Mouse (Mus musculus) MEL (cell line): ENCODE results near the gene Lims1. TPM values are rescaled to one million over a fixed set of nuclear protein-coding genes. Genes with fewer than 3 reads are reported as not detected.

Experiments
- DNase-seq: peaks from one replicate; pipeline ENCODE4 v3.0.0; 2011; ENCODE audit warnings: low read depth, low spot score
- H3K27ac ChIP-seq: 2 replicates; pipeline ENCODE4 v1.5.1; 2012; ENCODE audit warnings: low read depth, mild to moderate bottlenecking, control low read depth, low read length, moderate library complexity; ENCODE audit not compliant: control insufficient read depth
- H3K27me3 ChIP-seq, 2 experiments: fragments of 150-350 bp in 1 of 2; sonication (generic) in 1 of 2; 2 replicates each; pipeline ENCODE4 v1.6.1; 2012; ENCODE audit warnings: low read length in 2 of 2, mild to moderate bottlenecking in 2 of 2, improper control_type of control experiment in 1 of 2, moderate library complexity in 1 of 2; ENCODE audit not compliant: insufficient read depth in 2 of 2, control insufficient read depth in 1 of 2
- H3K36me3 ChIP-seq, 2 experiments: 2 replicates each; pipeline ENCODE4 v1.6.1; 2012 to 2014; ENCODE audit warnings: low read length in 2 of 2, improper control_type of control experiment in 1 of 2, inconsistent platforms in 1 of 2, mild to moderate bottlenecking in 1 of 2; ENCODE audit not compliant: insufficient read depth in 2 of 2, control insufficient read depth in 1 of 2
- H3K4me1 ChIP-seq, 2 experiments: fragments of 150-350 bp in 1 of 2; sonication (generic) in 1 of 2; 2 replicates each; pipeline ENCODE4 v1.6.1; 2012; ENCODE audit warnings: low read length in 2 of 2, improper control_type of control experiment in 1 of 2, mild to moderate bottlenecking in 1 of 2; ENCODE audit not compliant: insufficient read depth in 2 of 2, control insufficient read depth in 1 of 2
- H3K4me3 ChIP-seq, 2 experiments: fragments of 150-350 bp in 1 of 2; sonication (generic) in 1 of 2; 2 replicates each; pipeline ENCODE4 v1.5.1; 2012; ENCODE audit warnings: low read depth in 2 of 2, low read length in 2 of 2, mild to moderate bottlenecking in 2 of 2, moderate library complexity in 2 of 2, control low read depth in 1 of 2, improper control_type of control experiment in 1 of 2; ENCODE audit not compliant: control insufficient read depth in 1 of 2, insufficient read depth in 1 of 2
- H3K79me2 ChIP-seq: 2 replicates; pipeline ENCODE4 v1.6.1; 2012; ENCODE audit warnings: mild to moderate bottlenecking, low read length, moderate library complexity; ENCODE audit not compliant: control insufficient read depth, poor library complexity, insufficient read depth
- H3K9ac ChIP-seq: 2 replicates; pipeline ENCODE4 v1.6.1; 2012; ENCODE audit warnings: low read depth, mild to moderate bottlenecking, control low read depth, low read length, moderate library complexity; ENCODE audit not compliant: control insufficient read depth, poor library complexity, severe bottlenecking
- H3K9me3 ChIP-seq: fragments of 150-350 bp; sonication (generic); replicated peaks from 2 replicates; pipeline ENCODE4 v1.6.1; 2012; ENCODE audit warnings: mild to moderate bottlenecking, low read length, improper control_type of control experiment, moderate library complexity; ENCODE audit not compliant: insufficient read depth
- CTCF ChIP-seq, 3 experiments: IDR thresholded peaks in 2 of 3; conservative IDR thresholded peaks in 1 of 3; 2 replicates each; pipeline ENCODE4 v1.5.1; 2011 to 2012; ENCODE audit warnings: low read length in 3 of 3, low read depth in 2 of 3, mild to moderate bottlenecking in 2 of 3, improper control_type of control experiment in 1 of 3, inconsistent platforms in 1 of 3, mixed read lengths in 1 of 3, moderate library complexity in 1 of 3; ENCODE audit not compliant: control insufficient read depth in 1 of 3, insufficient read depth in 1 of 3, poor library complexity in 1 of 3, severe bottlenecking in 1 of 3
- ELF1 ChIP-seq: IDR thresholded peaks from 2 replicates; pipeline ENCODE4 v1.6.1; 2014; ENCODE audit warnings: low read depth, mild to moderate bottlenecking, inconsistent platforms, low read length, improper control_type of control experiment, moderate library complexity
- ETS1 ChIP-seq: IDR thresholded peaks from 2 replicates; pipeline ENCODE4 v1.6.1; 2012; ENCODE audit warnings: low read depth, mild to moderate bottlenecking, inconsistent platforms, low read length, improper control_type of control experiment, moderate library complexity
- JUND ChIP-seq: IDR thresholded peaks from 2 replicates; pipeline ENCODE4 v1.6.1; 2011; ENCODE audit warnings: low read depth, mild to moderate bottlenecking, improper control_type of control experiment, low read length
- MAFK ChIP-seq: IDR thresholded peaks from 2 replicates; pipeline ENCODE4 v1.6.1; 2011; ENCODE audit warnings: low read depth, mild to moderate bottlenecking, low read length, improper control_type of control experiment, borderline replicate concordance
- POLR2A ChIP-seq, 2 experiments: IDR thresholded peaks; 2 replicates each; pipeline ENCODE4 v1.6.1; 2011 to 2012; ENCODE audit warnings: low read length in 2 of 2, mild to moderate bottlenecking in 2 of 2, control low read depth in 1 of 2, improper control_type of control experiment in 1 of 2, low read depth in 1 of 2, moderate library complexity in 1 of 2; ENCODE audit not compliant: control insufficient read depth in 1 of 2, insufficient read depth in 1 of 2, poor library complexity in 1 of 2
- RAD21 ChIP-seq: IDR thresholded peaks from 2 replicates; pipeline ENCODE4 v1.6.1; 2011; ENCODE audit warnings: mild to moderate bottlenecking, low read depth, low read length, improper control_type of control experiment
- SIN3A ChIP-seq: IDR thresholded peaks from 2 replicates; pipeline ENCODE4 v1.6.1; 2012; ENCODE audit warnings: low read length, improper control_type of control experiment, inconsistent platforms
- TBP ChIP-seq: IDR thresholded peaks from 2 replicates; pipeline ENCODE4 v1.8.0; 2011; ENCODE audit warnings: low read depth, low read length, improper control_type of control experiment
- TCF12 ChIP-seq: IDR thresholded peaks from 2 replicates; pipeline ENCODE4 v1.6.1; 2014; ENCODE audit warnings: low read depth, mild to moderate bottlenecking, inconsistent platforms, low read length, improper control_type of control experiment, moderate library complexity
- USF1 ChIP-seq: IDR thresholded peaks from 2 replicates; pipeline ENCODE4 v1.6.1; 2014; ENCODE audit warnings: low read depth, mild to moderate bottlenecking, inconsistent platforms, low read length, improper control_type of control experiment, moderate library complexity
- USF2 ChIP-seq, 2 experiments: IDR thresholded peaks; 2 replicates each; pipeline ENCODE4 v1.6.1; 2011 to 2012; ENCODE audit warnings: improper control_type of control experiment in 2 of 2, low read length in 2 of 2, borderline replicate concordance in 1 of 2, inconsistent platforms in 1 of 2, low read depth in 1 of 2, mild to moderate bottlenecking in 1 of 2; ENCODE audit not compliant: insufficient read depth in 1 of 2
- ZC3H11A ChIP-seq: IDR thresholded peaks from 2 replicates; pipeline ENCODE4 v1.6.1; 2012; ENCODE audit warnings: low read depth, mild to moderate bottlenecking, inconsistent platforms, low read length, improper control_type of control experiment
- ZKSCAN1 ChIP-seq: IDR thresholded peaks from 2 replicates; pipeline ENCODE4 v1.6.1; 2012; ENCODE audit warnings: low read depth, mild to moderate bottlenecking, inconsistent platforms, low read length, improper control_type of control experiment, moderate library complexity
- ZMIZ1 ChIP-seq: IDR thresholded peaks from 2 replicates; pipeline ENCODE4 v1.6.1; 2012; ENCODE audit warnings: low read depth, mild to moderate bottlenecking, inconsistent platforms, low read length, improper control_type of control experiment, moderate library complexity
- ZNF384 ChIP-seq: IDR thresholded peaks from 2 replicates; pipeline ENCODE4 v1.6.1; 2012; ENCODE audit warnings: low read depth, mild to moderate bottlenecking, inconsistent platforms, low read length, improper control_type of control experiment
- polyA plus RNA-seq, 2 experiments: library from polyadenylated mRNA; stranded (reverse) in 1 of 2; unstranded in 1 of 2; fragments of >175 nt in 1 of 2; fragments of >200 nt in 1 of 2; gene quantifications; 2 replicates each; pipeline versions ENCODE4 v1.2.1 to v1.2.4; 2012; ENCODE audit warnings: low replicate concordance in 2 of 2, low read depth in 1 of 2; ENCODE audit not compliant: insufficient read length in 2 of 2, insufficient read depth in 1 of 2, missing spikeins in 1 of 2
- total RNA-seq: library from RNA; depleted of rRNA; stranded (reverse); fragments of 300-350 nt; gene quantifications from 2 replicates; pipeline ENCODE4 v1.2.3, GENCODE M21; 2012

The Lims1 gene
- total and polyA plus RNA-seq, 3 experiments, result 24.9 to 28.5 TPM; not detected in 1

DNA sequence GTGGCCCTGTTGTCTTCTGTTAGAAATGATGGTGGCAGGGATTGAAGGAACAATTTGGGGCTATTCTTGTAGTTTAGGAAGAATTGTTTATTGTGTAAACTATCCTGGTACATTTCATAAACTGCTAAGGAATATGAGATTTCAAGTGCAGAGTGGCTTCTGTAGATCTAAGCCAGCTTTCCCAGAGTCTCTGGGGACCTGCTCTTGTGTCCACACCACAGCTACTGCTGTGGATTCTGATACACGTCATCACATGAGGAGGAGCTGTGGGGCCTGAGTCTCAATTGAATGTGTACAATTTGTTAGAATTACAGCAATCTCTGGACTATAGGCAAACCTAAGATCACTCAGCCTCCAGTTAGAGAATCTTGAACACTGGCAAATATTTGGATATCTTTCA is 15.3 kb downstream of the Lims1 start:
- Histone ChIP-seq H3K27me3 (no peaks in the 10 kb centered on the region), H3K79me2 (peaks cover 2% of the 10 kb centered on the region; the same call in 1 of the 2 replicates), H3K36me3 (peaks cover 0 to 20% of the 10 kb centered on the region in 2 experiments; a peak in 2 of 4 replicates), H3K4me3 (no peak overlapping the region), H3K9me3 (no peaks in the 10 kb centered on the region), H3K4me1 (peaks cover 15 to 17% of the 10 kb centered on the region in 2 experiments)
- TF ChIP-seq CTCF (IDR thresholded peaks at IDR 0.05 in 2 of 3, conservative IDR thresholded peaks at IDR 0.05 in 1 of 3; ENCODE audit: control insufficient read depth in 1 of 3, insufficient read depth in 1 of 3, low read depth in 2 of 3, low read length in 3 of 3, poor library complexity in 1 of 3, severe bottlenecking in 1 of 3) (no peak), ZNF384 (no peak), ZKSCAN1 (no peak), ZMIZ1 (no peak), TCF12 (no peak), JUND (no peak), MAFK (no peak), RAD21 (no peak), ZC3H11A (no peak)
- TF ChIP-seq, all 39 proteins: peak for 0
- no peak for DNase-seq
- H3K9ac ChIP-seq, result no peak overlapping the region
- no peak overlapping the region for H3K27ac ChIP-seq

- Histone ChIP-seq H3K27me3 (no peaks in the 10 kb centered on the region), H3K4me3 (no peak overlapping the region), H3K4me1 (peaks cover 19 to 20% of the 10 kb centered on the region in 2 experiments), H3K9me3 (no peaks in the 10 kb centered on the region), H3K36me3 (peaks cover 0 to 21% of the 10 kb centered on the region in 2 experiments; a peak in 2 of 4 replicates), H3K9ac (no peak overlapping the region), H3K79me2 (0 out of 2 replicates have a peak, but pooled peaks cover 2% of the 10 kb centered on the region), H3K27ac (no peak overlapping the region)
- no peak for TF ChIP-seq RAD21
- TF ChIP-seq SIN3A, result no peak
- peak; percentile 42; the same call in 1 of the 2 replicates for TF ChIP-seq ETS1
- no peak for TF ChIP-seq POLR2A (IDR thresholded peaks at IDR 0.05; ENCODE audit: control insufficient read depth in 1 of 2, insufficient read depth in 1 of 2, low read depth in 1 of 2, low read length in 2 of 2, poor library complexity in 1 of 2)
- TF ChIP-seq ELF1, result no peak
- TF ChIP-seq USF2 (IDR thresholded peaks at IDR 0.05; ENCODE audit: borderline replicate concordance in 1 of 2, insufficient read depth in 1 of 2, low read depth in 1 of 2, low read length in 2 of 2), result no peak
- no peak for TF ChIP-seq TBP
- DNase-seq, result peak; percentile 44
Measured at GRCm38 (mm10) chr10:58341685-58342084, 18.4 kb downstream of the Lims1 start.

GRCm38 (mm10) chr10:58342199-58342598 is 18.9 kb downstream of the Lims1 start:
- no peak overlapping the region for H3K9ac ChIP-seq
- H3K27ac ChIP-seq, result no peak overlapping the region
- no peaks in the 10 kb centered on the region for H3K27me3 ChIP-seq
- no peaks in the 10 kb centered on the region for H3K9me3 ChIP-seq
- TF ChIP-seq ZC3H11A (no peak), ZMIZ1 (no peak), USF1 (no peak), ETS1 (no peak), USF2 (IDR thresholded peaks at IDR 0.05; ENCODE audit: borderline replicate concordance in 1 of 2, insufficient read depth in 1 of 2, low read depth in 1 of 2, low read length in 2 of 2) (no peak)
- peaks cover 19 to 21% of the 10 kb centered on the region in 2 experiments for H3K4me1 ChIP-seq
- 0 out of 2 replicates have a peak, but pooled peaks cover 3% of the 10 kb centered on the region for H3K79me2 ChIP-seq
- peaks cover 0 to 23% of the 10 kb centered on the region in 2 experiments; a peak in 2 of 4 replicates for H3K36me3 ChIP-seq
- no peak for DNase-seq
- no peak overlapping the region for H3K4me3 ChIP-seq
